Mouse (Mus musculus): ENCODE data around the gene Vdac1. TPM values are rescaled to one million over a fixed set of nuclear protein-coding genes. Genes with fewer than 3 reads are reported as not detected.
"Not testable (repeated sequence)": the region's sequence is repeated elsewhere in the genome, so short reads cannot be mapped to it uniquely, and the experiment has no call there.

The Vdac1 gene
- polyA plus RNA-seq, 1 experiment from 2014 or later = 221 TPM

DNA sequence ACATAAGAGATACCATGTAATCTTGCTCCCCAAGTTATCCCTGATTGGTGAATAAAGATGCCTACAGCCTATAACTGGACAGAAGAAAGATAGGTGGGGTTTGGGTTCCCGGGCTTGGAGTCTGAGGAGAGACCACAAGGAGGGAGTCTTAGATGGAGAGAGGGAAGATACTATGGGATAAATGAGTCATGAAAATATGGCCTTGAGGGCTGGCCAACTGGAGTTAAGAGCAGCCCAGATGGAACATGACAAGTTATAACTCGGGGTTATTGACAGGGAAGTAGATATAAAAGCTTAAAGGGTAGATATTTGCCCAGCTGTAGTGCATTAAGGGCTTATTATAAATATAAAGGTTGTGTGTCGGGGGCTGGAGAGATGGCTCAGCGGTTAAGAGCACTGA, 12.5 kb upstream of the Vdac1 start:
- H3K4me1 ChIP-seq = peaks cover 33% of the 10 kb centered on the region
- no peak overlapping the region for H3K27ac ChIP-seq (replicated peaks)
- 90% methylated on average over 4 of the region's 4 CpGs for WGBS
- H3K4me3 ChIP-seq = no peak overlapping the region
- H3K9me3 ChIP-seq (replicated peaks) = no peaks in the 10 kb centered on the region
- no peaks in the 10 kb centered on the region for H3K36me3 ChIP-seq
- DNase-seq (ENCODE audit: low spot score) = no peak
- H3K27me3 ChIP-seq (ENCODE audit: low read depth, poor library complexity, severe bottlenecking) = no peaks in the 10 kb centered on the region

DNA sequence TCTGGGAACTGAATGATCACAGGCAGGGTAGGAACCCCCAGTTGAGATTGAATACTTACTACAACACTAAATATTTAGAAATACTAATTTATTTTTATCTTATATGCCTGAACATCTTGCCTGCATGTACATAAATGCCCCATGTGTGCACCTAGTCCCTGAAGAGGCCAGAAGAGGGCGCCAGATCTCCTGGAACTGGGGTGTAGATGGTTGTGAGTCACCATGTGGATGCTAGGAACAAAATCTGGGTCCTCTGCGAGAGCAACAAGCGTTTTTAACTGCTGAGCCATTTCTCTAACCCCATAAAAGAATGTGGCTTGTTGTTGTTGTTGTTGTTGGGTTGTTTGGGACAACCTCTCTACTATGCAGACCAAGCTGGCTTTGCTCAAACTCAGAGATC, 11.9 kb upstream of the Vdac1 start:
- DNase-seq (ENCODE audit: low spot score) = no peak

GRCm38 (mm10) chr11:52350924-52351323, 9.7 kb upstream of the Vdac1 start:
- H3K36me3 ChIP-seq = no peaks in the 10 kb centered on the region
- peaks cover 27% of the 10 kb centered on the region for H3K4me1 ChIP-seq
- no peaks in the 10 kb centered on the region for H3K27me3 ChIP-seq (ENCODE audit: low read depth, poor library complexity, severe bottlenecking)
- under 1% methylated on average over 9 of the region's 9 CpGs for WGBS
- peak; percentile 52 for DNase-seq (ENCODE audit: low spot score)
- 0 out of 2 replicates have a peak, but pooled peaks cover 5% of the 10 kb centered on the region for H3K9me3 ChIP-seq (replicated peaks)
- no peak overlapping the region for H3K4me3 ChIP-seq
- H3K27ac ChIP-seq (replicated peaks) = no peak overlapping the region

More for the DNA sequence above, 11.9 kb upstream of the Vdac1 start:
- WGBS = 61% methylated on average over 3 of the region's 3 CpGs
- H3K27me3 ChIP-seq (ENCODE audit: low read depth, poor library complexity, severe bottlenecking) = no peaks in the 10 kb centered on the region
- H3K9me3 ChIP-seq (replicated peaks) = no peaks in the 10 kb centered on the region
- H3K4me1 ChIP-seq = peaks cover 33% of the 10 kb centered on the region
- no peaks in the 10 kb centered on the region for H3K36me3 ChIP-seq
- no peak overlapping the region for H3K27ac ChIP-seq (replicated peaks)
- H3K4me3 ChIP-seq = no peak overlapping the region

- H3K36me3 ChIP-seq = no peaks in the 10 kb centered on the region
- H3K9me3 ChIP-seq (replicated peaks) = 0 out of 2 replicates have a peak, but pooled peaks cover 5% of the 10 kb centered on the region
- no peak overlapping the region for H3K4me3 ChIP-seq
- no peaks in the 10 kb centered on the region for H3K27me3 ChIP-seq (ENCODE audit: low read depth, poor library complexity, severe bottlenecking)
- WGBS = 85% methylated on average over 3 of the region's 3 CpGs
- peaks cover 17% of the 10 kb centered on the region for H3K4me1 ChIP-seq
- no peak for DNase-seq (ENCODE audit: low spot score)
- no peak overlapping the region for H3K27ac ChIP-seq (replicated peaks)
Observed at GRCm38 (mm10) chr11:52352271-52352670, 8.4 kb upstream of the Vdac1 start.

DNA sequence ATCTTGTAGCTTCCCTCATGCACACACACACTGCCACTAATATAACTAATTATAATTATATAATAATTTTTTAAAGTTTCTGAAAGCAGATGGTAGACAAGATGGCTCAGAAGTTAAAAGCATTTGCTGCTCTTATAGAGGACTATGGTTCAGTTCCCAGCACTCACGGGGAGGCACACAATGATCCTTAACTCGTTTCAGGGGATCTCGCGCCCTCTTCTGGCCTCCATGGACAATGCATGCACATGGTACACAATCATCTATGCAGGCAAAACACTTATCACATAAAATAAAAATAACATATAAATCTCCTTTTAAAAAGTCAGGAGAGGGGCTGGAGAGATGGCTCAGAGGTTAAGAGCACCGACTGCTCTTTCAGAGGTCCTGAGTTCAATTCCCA, 6.0 kb upstream of the Vdac1 start:
- H3K4me3 ChIP-seq = no peak overlapping the region
- H3K4me1 ChIP-seq = peaks cover 22% of the 10 kb centered on the region
- no peak overlapping the region for H3K27ac ChIP-seq (replicated peaks)
- H3K9me3 ChIP-seq (replicated peaks) = 0 out of 2 replicates have a peak, but pooled peaks cover 5% of the 10 kb centered on the region
- WGBS = 89% methylated on average over 5 of the region's 5 CpGs
- no peak for DNase-seq (ENCODE audit: low spot score)
- H3K27me3 ChIP-seq (ENCODE audit: low read depth, poor library complexity, severe bottlenecking) = 0 out of 2 replicates have a peak, but pooled peaks cover 3% of the 10 kb centered on the region
- no peaks in the 10 kb centered on the region for H3K36me3 ChIP-seq

DNA sequence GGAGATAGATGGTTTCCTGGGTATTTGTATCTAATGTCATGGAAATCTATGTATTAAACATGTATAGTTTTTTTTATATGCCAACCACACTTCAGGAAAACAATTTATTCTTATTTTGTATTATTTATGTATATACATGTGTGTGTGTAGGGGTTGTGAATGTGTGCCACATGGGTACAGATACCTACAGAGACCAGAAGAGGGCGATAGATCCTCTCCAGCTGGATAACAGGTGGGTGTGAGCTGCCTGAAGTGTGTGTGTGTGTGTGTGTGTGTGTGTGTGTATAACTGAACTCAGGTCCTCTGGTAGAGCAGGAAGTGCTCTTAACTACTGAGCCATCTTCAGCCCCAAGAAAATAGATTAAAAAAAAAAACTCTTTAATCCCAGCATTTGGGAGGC, 5.1 kb upstream of the Vdac1 start:
- H3K9me3 ChIP-seq (replicated peaks) = 0 out of 2 replicates have a peak, but pooled peaks cover 5% of the 10 kb centered on the region
- H3K27me3 ChIP-seq (ENCODE audit: low read depth, poor library complexity, severe bottlenecking) = 0 out of 2 replicates have a peak, but pooled peaks cover 3% of the 10 kb centered on the region
- no peak for DNase-seq (ENCODE audit: low spot score)
- 88% methylated on average over 1 of the region's 1 CpGs for WGBS
- peaks cover 28% of the 10 kb centered on the region for H3K4me1 ChIP-seq
- no peak overlapping the region for H3K4me3 ChIP-seq
- no peak overlapping the region for H3K27ac ChIP-seq (replicated peaks)
- no peaks in the 10 kb centered on the region for H3K36me3 ChIP-seq

GRCm38 (mm10) chr11:52357091-52357490, 3.6 kb upstream of the Vdac1 start:
- not testable (repeated sequence) for DNase-seq (ENCODE audit: low spot score); H3K27me3 ChIP-seq (ENCODE audit: low read depth, poor library complexity, severe bottlenecking); H3K4me3 ChIP-seq; H3K27ac ChIP-seq (replicated peaks); H3K36me3 ChIP-seq; H3K9me3 ChIP-seq (replicated peaks)
- 93% methylated on average over 5 of the region's 5 CpGs for WGBS
- peaks cover 24% of the 10 kb centered on the region for H3K4me1 ChIP-seq

GRCm38 (mm10) chr11:52358520-52358919, 2.1 kb upstream of the Vdac1 start:
- WGBS = 49% methylated on average over 4 of the region's 4 CpGs
- H3K4me1 ChIP-seq = peaks cover 32% of the 10 kb centered on the region
- no peak overlapping the region for H3K4me3 ChIP-seq
- DNase-seq (ENCODE audit: low spot score) = no peak
- no peak overlapping the region for H3K27ac ChIP-seq (replicated peaks)
- no peaks in the 10 kb centered on the region for H3K36me3 ChIP-seq
- 0 out of 2 replicates have a peak, but pooled peaks cover 3% of the 10 kb centered on the region for H3K27me3 ChIP-seq (ENCODE audit: low read depth, poor library complexity, severe bottlenecking)
- H3K9me3 ChIP-seq (replicated peaks) = 0 out of 2 replicates have a peak, but pooled peaks cover 5% of the 10 kb centered on the region

DNA sequence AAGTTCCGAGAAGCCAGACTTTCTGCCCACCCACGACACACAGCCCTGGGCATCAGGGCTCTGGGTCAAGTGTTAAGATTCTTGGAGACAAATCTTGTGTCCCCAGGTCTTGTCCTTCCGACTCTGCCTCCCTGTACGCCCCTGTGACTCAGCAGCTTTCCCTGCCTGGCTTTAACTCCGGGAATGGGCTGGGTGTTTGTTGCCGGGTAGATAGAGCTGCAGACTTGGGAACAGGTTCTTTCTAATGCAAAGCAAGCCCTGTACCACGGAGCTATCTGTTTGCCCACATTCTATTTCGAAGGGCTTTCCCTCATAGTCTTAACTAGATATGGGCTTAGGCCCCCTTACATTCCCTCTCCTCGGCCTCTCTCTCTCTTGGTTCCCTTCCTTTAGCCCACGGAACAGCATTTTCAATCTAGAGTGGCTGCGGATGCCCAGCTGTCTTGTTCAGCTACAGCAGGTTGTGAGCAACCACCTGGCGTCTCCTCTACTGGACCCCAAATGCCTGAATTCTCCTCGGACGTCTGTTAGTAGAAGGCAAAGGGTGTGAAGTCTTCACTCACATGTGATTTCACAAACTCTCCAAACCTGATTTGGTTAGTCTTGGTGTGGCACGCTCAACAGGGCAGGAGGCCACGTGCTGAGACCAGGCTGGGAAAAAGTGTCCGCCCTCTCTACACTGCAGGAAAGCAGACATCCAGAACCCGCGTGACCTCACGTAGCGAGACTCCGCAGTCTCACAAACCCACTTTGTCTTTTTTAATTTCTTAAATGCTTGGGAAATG, 782 bp upstream of the Vdac1 start:
- Histone ChIP-seq H3K27ac (replicated peaks) (peak overlapping the region; percentile 97), H3K4me1 (peaks cover 42% of the 10 kb centered on the region), H3K36me3 (no peaks in the 10 kb centered on the region), H3K27me3 (ENCODE audit: low read depth, poor library complexity, severe bottlenecking) (0 out of 2 replicates have a peak, but pooled peaks cover 3% of the 10 kb centered on the region), H3K9me3 (replicated peaks) (0 out of 2 replicates have a peak, but pooled peaks cover 5% of the 10 kb centered on the region), H3K4me3 (peak overlapping the region; percentile 92)
- 14% methylated on average over 22 of the region's 22 CpGs for WGBS
- no peak for DNase-seq (ENCODE audit: low spot score)

GRCm38 (mm10) chr11:52361287-52361921, 744 bp downstream of the Vdac1 start:
- H3K4me1 ChIP-seq = peaks cover 50% of the 10 kb centered on the region
- peak overlapping the region; percentile 97 for H3K27ac ChIP-seq (replicated peaks)
- H3K36me3 ChIP-seq = no peaks in the 10 kb centered on the region
- H3K9me3 ChIP-seq (replicated peaks) = no peaks in the 10 kb centered on the region
- under 1% methylated on average over 47 of the region's 47 CpGs for WGBS
- H3K27me3 ChIP-seq (ENCODE audit: low read depth, poor library complexity, severe bottlenecking) = 0 out of 2 replicates have a peak, but pooled peaks cover 3% of the 10 kb centered on the region
- DNase-seq (ENCODE audit: low spot score) = no peak
- peak overlapping the region; percentile 92 for H3K4me3 ChIP-seq

GRCm38 (mm10) chr11:52364376-52364775, 3.7 kb downstream of the Vdac1 start:
- 80% methylated on average over 2 of the region's 2 CpGs for WGBS
- H3K4me1 ChIP-seq = peaks cover 53% of the 10 kb centered on the region

GRCm38 (mm10) chr11:52365143-52365542, 4.5 kb downstream of the Vdac1 start:
- Histone ChIP-seq H3K27me3 (ENCODE audit: low read depth, poor library complexity, severe bottlenecking) (no peaks in the 10 kb centered on the region), H3K36me3 (0 out of 2 replicates have a peak, but pooled peaks cover 6% of the 10 kb centered on the region), H3K4me1 (peaks cover 46% of the 10 kb centered on the region), H3K9me3 (replicated peaks) (no peaks in the 10 kb centered on the region), H3K4me3 (peak overlapping the region; percentile 9; the same call in 1 of the 2 replicates), H3K27ac (replicated peaks) (peak overlapping the region; percentile 49)
- DNase-seq (ENCODE audit: low spot score) = no peak
- 94% methylated on average over 1 of the region's 1 CpGs for WGBS

More at GRCm38 (mm10) chr11:52364376-52364775, 3.7 kb downstream of the Vdac1 start:
- no peak overlapping the region for H3K27ac ChIP-seq (replicated peaks)
- no peak for DNase-seq (ENCODE audit: low spot score)
- H3K36me3 ChIP-seq = 0 out of 2 replicates have a peak, but pooled peaks cover 6% of the 10 kb centered on the region
- no peaks in the 10 kb centered on the region for H3K9me3 ChIP-seq (replicated peaks)
- no peaks in the 10 kb centered on the region for H3K27me3 ChIP-seq (ENCODE audit: low read depth, poor library complexity, severe bottlenecking)
- no peak overlapping the region for H3K4me3 ChIP-seq

DNA sequence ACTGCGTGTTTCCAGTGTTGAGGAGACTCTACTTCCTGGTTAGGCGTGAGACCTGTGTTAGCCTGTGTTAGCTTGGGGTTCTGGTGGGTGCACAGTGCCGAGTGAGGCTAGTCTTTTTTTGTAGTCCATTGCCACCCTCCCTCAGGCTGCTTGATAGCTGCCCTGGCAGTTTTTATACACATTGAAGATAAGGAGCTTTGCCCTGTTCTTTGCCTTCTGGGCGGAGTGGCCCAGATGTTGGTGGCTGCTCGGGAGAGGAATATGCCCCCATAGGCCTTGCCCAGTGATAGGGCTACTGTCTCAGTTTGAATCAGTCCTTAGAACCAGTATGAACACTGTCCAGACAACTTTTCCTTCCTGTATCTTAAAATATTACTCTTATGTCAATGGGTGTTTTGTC, 5.7 kb downstream of the Vdac1 start:
- DNase-seq (ENCODE audit: low spot score) = no peak
- Histone ChIP-seq H3K4me3 (no peak overlapping the region), H3K27me3 (ENCODE audit: low read depth, poor library complexity, severe bottlenecking) (no peaks in the 10 kb centered on the region), H3K4me1 (peaks cover 43% of the 10 kb centered on the region), H3K9me3 (replicated peaks) (no peaks in the 10 kb centered on the region), H3K27ac (replicated peaks) (no peak overlapping the region), H3K36me3 (0 out of 2 replicates have a peak, but pooled peaks cover 6% of the 10 kb centered on the region)
- WGBS = 95% methylated on average over 5 of the region's 5 CpGs
